Mouse (Mus musculus) CH12.LX (cell line): ENCODE measurements around the gene Kdm5b.

Experiments used
- CTCF ChIP-seq, 2 experiments: IDR thresholded peaks in 1 of 2; conservative IDR thresholded peaks in 1 of 2; 2 replicates each; pipeline ENCODE4 v1.5.1; 2011 to 2012; ENCODE audit warnings: low read depth in 2 of 2, low read length in 2 of 2, improper control_type of control experiment in 1 of 2, inconsistent platforms in 1 of 2, mild to moderate bottlenecking in 1 of 2, moderate library complexity in 1 of 2
- E2F4 ChIP-seq: IDR thresholded peaks from 2 replicates; pipeline ENCODE4 v1.6.1; 2011; ENCODE audit warnings: low read depth, low read length, improper control_type of control experiment; ENCODE audit not compliant: insufficient replicate concordance
- GABPA ChIP-seq: IDR thresholded peaks from 2 replicates; pipeline ENCODE4 v1.6.1; 2012; ENCODE audit warnings: low read depth, low read length, improper control_type of control experiment, inconsistent platforms; ENCODE audit not compliant: insufficient replicate concordance
- HCFC1 ChIP-seq: IDR thresholded peaks from 2 replicates; pipeline ENCODE4 v1.6.1; 2012; ENCODE audit warnings: low read depth, mild to moderate bottlenecking, inconsistent platforms, low read length, improper control_type of control experiment
- JUND ChIP-seq: conservative IDR thresholded peaks from 2 replicates; pipeline ENCODE4 v1.6.1; 2011; ENCODE audit warnings: low read depth, low read length, improper control_type of control experiment
- NELFE ChIP-seq: IDR thresholded peaks from 2 replicates; pipeline ENCODE4 v1.6.1; 2011; ENCODE audit warnings: low read depth, low read length, improper control_type of control experiment
- NRF1 ChIP-seq: IDR thresholded peaks from 2 replicates; pipeline ENCODE4 v1.6.1; 2014; ENCODE audit warnings: low read depth, mild to moderate bottlenecking, inconsistent platforms, low read length, improper control_type of control experiment, moderate library complexity
- POLR2A ChIP-seq: IDR thresholded peaks from 2 replicates; pipeline ENCODE4 v1.6.1; 2011; ENCODE audit warnings: low read depth, mild to moderate bottlenecking, improper control_type of control experiment, low read length
- TBP ChIP-seq: conservative IDR thresholded peaks from 2 replicates; pipeline ENCODE4 v1.6.1; 2011; ENCODE audit warnings: low read depth, low read length, improper control_type of control experiment
- TCF12 ChIP-seq: IDR thresholded peaks from 2 replicates; pipeline ENCODE4 v1.6.1; 2014; ENCODE audit warnings: low read depth, mild to moderate bottlenecking, inconsistent platforms, low read length, improper control_type of control experiment
- ZMIZ1 ChIP-seq: IDR thresholded peaks from 2 replicates; pipeline ENCODE4 v1.6.1; 2012; ENCODE audit warnings: low read depth, mild to moderate bottlenecking, inconsistent platforms, low read length, improper control_type of control experiment
- ZNF384 ChIP-seq: IDR thresholded peaks from 2 replicates; pipeline ENCODE4 v1.6.1; 2012; ENCODE audit warnings: low read depth, low read length, improper control_type of control experiment, inconsistent platforms

DNA sequence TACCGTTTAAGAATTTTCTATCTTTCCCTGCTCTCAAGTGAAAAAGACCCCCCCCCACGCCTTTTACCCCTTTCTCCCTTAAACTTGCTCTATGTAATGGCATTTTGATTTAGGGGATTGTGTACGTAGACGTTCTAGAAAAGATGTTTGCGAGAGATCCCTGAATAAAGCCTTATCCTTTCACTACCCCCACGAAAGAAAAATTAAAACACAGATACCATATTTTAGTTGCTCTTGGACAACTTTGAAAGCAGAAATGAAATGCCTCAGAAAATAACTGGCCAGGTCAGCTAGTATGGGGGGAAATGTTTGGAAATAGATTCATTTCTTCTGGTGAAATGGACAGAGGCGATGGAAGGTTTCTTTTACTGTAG, 1.8 kb downstream of the Kdm5b start:
- no peak for TF ChIP-seq POLR2A
- no peak for TF ChIP-seq JUND
- no peak for TF ChIP-seq GABPA
- TF ChIP-seq E2F4, result no peak
- TF ChIP-seq CTCF (conservative IDR thresholded peaks at IDR 0.05 in 1 of 2, IDR thresholded peaks at IDR 0.05 in 1 of 2; ENCODE audit: low read depth in 2 of 2, low read length in 2 of 2), result no peak
- TF ChIP-seq TBP, result no peak
- no peak for TF ChIP-seq HCFC1
- TF ChIP-seq NELFE, result no peak
- no peak for TF ChIP-seq ZMIZ1
- no peak for TF ChIP-seq ZNF384
- TF ChIP-seq NRF1, result no peak
- no peak for TF ChIP-seq TCF12
